Comparison of ENCODE assay signal across 9 mouse cellular contexts in the genomic region with DNA sequence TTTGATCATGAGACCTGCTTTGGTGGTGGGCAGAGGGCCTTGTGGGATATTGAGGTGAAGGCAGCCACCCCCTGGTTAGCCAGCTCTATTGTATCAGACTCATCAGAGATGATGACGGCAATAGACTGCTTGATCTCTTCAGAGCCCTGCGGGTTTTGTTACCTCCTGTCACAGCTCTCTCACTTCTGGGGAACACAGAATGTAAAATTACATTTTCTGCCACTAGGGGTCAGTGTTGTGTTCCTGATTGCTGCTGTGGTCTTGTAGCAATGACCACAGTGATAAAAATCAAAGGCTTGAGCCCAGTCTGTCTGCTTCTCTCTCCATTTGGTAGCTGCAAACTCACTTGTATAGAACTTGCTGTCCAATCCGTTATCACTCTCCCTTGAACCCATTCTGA.
DNase-seq lines count a peak whose midpoint lies in the region; ATAC-seq and TF ChIP-seq lines count a peak whose summit lies in the region.
"Had no signal": no experiment of that assay in that cellular context is flagged by ENCODE, and none has a peak within 500 bp of the region (broad histone marks: within the 10 kb centered on the region; RNA-seq: fewer than 3 reads in every experiment).

No protein-coding gene starts in this region.

- H3K27me3 ChIP-seq in forebrain, embryonic 13.5 days = no peaks in the 10 kb centered on the region
- no peaks in the 10 kb centered on the region for H3K27me3 ChIP-seq in kidney, adult 2 months (replicated peaks; ENCODE audit: control insufficient read depth, insufficient read depth, low read length)
- H3K27me3 ChIP-seq in neural tube, embryonic 12.5 days (replicated peaks) = no peaks in the 10 kb centered on the region
- H3K27me3 ChIP-seq: stomach, embryonic 15.5 days had no signal

- H3K4me2 ChIP-seq in forebrain, embryonic 13.5 days = no peak overlapping the region
- no peak overlapping the region for H3K4me2 ChIP-seq in neural tube, embryonic 12.5 days (replicated peaks)
- H3K4me2 ChIP-seq: stomach, embryonic 15.5 days had no signal

- H3K27ac ChIP-seq in forebrain, embryonic 13.5 days = no peak overlapping the region
- H3K27ac ChIP-seq in kidney, adult 2 months (ENCODE audit: insufficient read depth, low read depth, low read length) = peak overlapping the region; percentile 29; the same call in 1 of the 2 replicates
- no peak overlapping the region for H3K27ac ChIP-seq in neural tube, embryonic 12.5 days
- H3K27ac ChIP-seq: stomach, embryonic 15.5 days had no signal

- peak; percentile 80 for ATAC-seq in forebrain, embryonic 13.5 days
- peak; percentile 72; the same call in 1 of the 2 replicates for ATAC-seq in neural tube, embryonic 12.5 days (ENCODE audit: low FRiP score, low read depth)

- peak; percentile 48 for TF ChIP-seq CTCF in kidney, adult 2 months (conservative IDR thresholded peaks at IDR 0.05; ENCODE audit: insufficient read depth, insufficient read length, low read depth, low read length)

- intact Hi-C loops in left cerebral cortex, postnatal 36 days (cut with DNase I) = loop anchor here (2.0 to 5.0 kb wide), 3 partner anchors 244 to 649 kb away; no protein-coding TSS in a partner anchor

- no peak for TF ChIP-seq POLR2A in kidney, adult 2 months (IDR thresholded peaks at IDR 0.05; ENCODE audit: low read depth, low read length)

- H3K4me3 ChIP-seq in forebrain, embryonic 13.5 days = no peak overlapping the region
- H3K4me3 ChIP-seq in kidney, adult 2 months (ENCODE audit: insufficient read depth, low read depth, low read length) = no peak overlapping the region
- H3K4me3 ChIP-seq in neural tube, embryonic 12.5 days = no peak overlapping the region
- H3K4me3 ChIP-seq: stomach, embryonic 15.5 days had no signal

- H3K4me1 ChIP-seq in forebrain, embryonic 13.5 days = no peaks in the 10 kb centered on the region
- H3K4me1 ChIP-seq in kidney, adult 2 months (ENCODE audit: control insufficient read depth, insufficient read depth, low read length) = no peaks in the 10 kb centered on the region; the same call in 1 of the 2 replicates
- H3K4me1 ChIP-seq in neural tube, embryonic 12.5 days = no peaks in the 10 kb centered on the region
- H3K4me1 ChIP-seq: stomach, embryonic 15.5 days had no signal

- no peak overlapping the region for H3K9ac ChIP-seq in forebrain, embryonic 13.5 days
- H3K9ac ChIP-seq in neural tube, embryonic 12.5 days = no peak overlapping the region
- H3K9ac ChIP-seq: stomach, embryonic 15.5 days had no signal

- no peaks in the 10 kb centered on the region for H3K36me3 ChIP-seq in forebrain, embryonic 13.5 days (ENCODE audit: poor library complexity, severe bottlenecking)
- no peaks in the 10 kb centered on the region for H3K36me3 ChIP-seq in kidney, adult 2 months (ENCODE audit: control insufficient read depth, insufficient read depth, low read length)
- H3K36me3 ChIP-seq in neural tube, embryonic 12.5 days = no peaks in the 10 kb centered on the region
- H3K36me3 ChIP-seq: stomach, embryonic 15.5 days had no signal

- DNase-seq in urinary bladder, postnatal 14 days (ENCODE audit: low spot score) = peak; percentile 31
- DNase-seq in urinary bladder, adult 2 months (ENCODE audit: low spot score) = no peak
- DNase-seq in c-Kit-positive CD71-positive TER-119-negative erythroid progenitor cells, embryonic 14.5 days (ENCODE audit: low read depth) = peak; percentile 21
- peak; percentile 80 for DNase-seq in kidney, adult 2 months
- DNase-seq in left cerebral cortex, postnatal 36 days (ENCODE audit: low spot score in 2 of 2) = peak; percentile 26 to 34
- DNase-seq in spleen, postnatal 14 days (ENCODE audit: low spot score in 2 of 2) = no peak

- no peaks in the 10 kb centered on the region for H3K9me3 ChIP-seq in forebrain, embryonic 13.5 days (replicated peaks)
- no peaks in the 10 kb centered on the region for H3K9me3 ChIP-seq in neural tube, embryonic 12.5 days
- H3K9me3 ChIP-seq: stomach, embryonic 15.5 days had no signal

- WGBS in forebrain, embryonic 13.5 days = 3% methylated on average over 3 of the region's 3 CpGs
- 2% methylated on average over 3 of the region's 3 CpGs for WGBS in kidney, adult 2 months
- 3% methylated on average over 3 of the region's 3 CpGs for WGBS in neural tube, embryonic 12.5 days

Comparison
In these comparisons a context has a peak if more than half of its experiments do, and no peak if none do; other contexts are left out.
1. DNase-seq: peak in urinary bladder, postnatal 14 days (single experiment), c-Kit-positive CD71-positive TER-119-negative erythroid progenitor cells, embryonic 14.5 days (single experiment), kidney, adult 2 months (single experiment) and left cerebral cortex, postnatal 36 days (2 of 2); none in urinary bladder, adult 2 months (single experiment) and spleen, postnatal 14 days (0 of 2).